Mouse (Mus musculus): Measurements from ENCODE around the gene Srbd1.

DNA sequence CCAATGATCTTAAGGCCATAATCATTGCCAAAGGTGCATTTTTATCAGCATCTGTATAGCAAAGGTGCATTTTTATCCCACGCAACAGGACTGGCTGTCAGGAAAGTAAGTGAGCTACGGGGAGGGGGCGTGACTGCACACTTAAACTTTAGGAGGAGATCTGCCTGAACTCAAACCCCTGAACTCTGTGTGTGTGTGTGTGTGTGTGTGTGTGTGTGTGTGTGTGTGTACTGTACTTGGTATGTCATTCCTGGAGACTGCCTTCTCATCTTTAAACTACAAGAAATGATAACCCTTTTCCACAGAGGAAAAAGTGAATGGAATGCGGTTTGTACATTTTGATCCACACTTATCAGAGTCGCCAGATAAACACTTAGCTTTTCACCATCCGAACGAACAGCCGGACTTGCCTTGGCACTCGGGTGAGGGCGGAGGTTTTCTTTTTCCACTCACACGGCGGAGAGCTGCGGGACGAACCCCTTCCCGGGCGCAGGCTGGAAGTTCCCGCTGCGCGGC is 21.1 kb upstream of the Srbd1 start:
- no peak for TF ChIP-seq CTCF (IDR thresholded peaks at IDR 0.05; ENCODE audit: extremely low read depth, insufficient read depth, low read length)
- no peak for TF ChIP-seq POLR2A (IDR thresholded peaks at IDR 0.05; ENCODE audit: extremely low read depth, insufficient read depth, low read length)

All from cortical plate, adult 2 months (tissue).